Mouse (Mus musculus) limb, embryonic 13.5 days (tissue): ENCODE data around the gene Tmem217. TPM values are rescaled to one million over a fixed set of nuclear protein-coding genes. Genes with fewer than 3 reads are reported as not detected.

Experiments used
- ATAC-seq: fragments of 200-750 bp; cut with Nextera tagmentation; 2 replicates; pipeline ENCODE4 v1.8.0; 2017; ENCODE audit warnings: low read depth, moderate number of reproducible peaks, moderate TSS enrichment; ENCODE audit not compliant: low FRiP score
- H3K27ac ChIP-seq: fragments of 300-500 bp; sonication (generic); 2 replicates; pipeline ENCODE4 v1.5.1; 2015; ENCODE audit warnings: inconsistent platforms, mild to moderate bottlenecking, moderate library complexity
- H3K27me3 ChIP-seq: fragments of 300-500 bp; sonication (generic); 2 replicates; pipeline ENCODE4 v1.6.1; 2015; ENCODE audit warnings: mild to moderate bottlenecking, inconsistent platforms
- H3K36me3 ChIP-seq: fragments of 300-500 bp; sonication (generic); 2 replicates; pipeline ENCODE4 v1.6.1; 2015; ENCODE audit warnings: inconsistent platforms, mild to moderate bottlenecking, moderate library complexity
- H3K4me1 ChIP-seq: fragments of 300-500 bp; sonication (generic); 2 replicates; pipeline ENCODE4 v1.6.1; 2015; ENCODE audit warnings: inconsistent platforms
- H3K4me2 ChIP-seq: fragments of 300-500 bp; sonication (generic); replicated peaks from 2 replicates; pipeline ENCODE4 v1.6.1; 2015; ENCODE audit warnings: inconsistent platforms, mild to moderate bottlenecking, moderate library complexity
- H3K4me3 ChIP-seq: fragments of 300-500 bp; sonication (generic); 2 replicates; pipeline ENCODE4 v1.5.1; 2015; ENCODE audit warnings: moderate library complexity, mild to moderate bottlenecking, inconsistent platforms
- H3K9ac ChIP-seq: fragments of 300-500 bp; sonication (generic); 2 replicates; pipeline ENCODE4 v1.6.1; 2015; ENCODE audit warnings: mild to moderate bottlenecking, inconsistent platforms
- H3K9me3 ChIP-seq: fragments of 300-500 bp; sonication (generic); 2 replicates; pipeline ENCODE4 v1.6.1; 2016; ENCODE audit warnings: inconsistent platforms
- WGBS: fragments of 180-500 bp; shearing (Covaris S2); methylation state at CpG from one replicate; pipeline ENCODE4 v1.1.7; 2015; 5-methylcytosine and 5-hydroxymethylcytosine counted together
- polyA plus RNA-seq: library from polyadenylated mRNA; unstranded; fragments of >200 nt; fragmentation: Nextera tagmentation; extraction: Ambion mirVana; gene quantifications from 2 replicates; pipeline ENCODE4 v1.2.1, GENCODE M21; 2015

The Tmem217 gene
- polyA plus RNA-seq, 1 experiment from 2014 or later, result 1.2 TPM

DNA sequence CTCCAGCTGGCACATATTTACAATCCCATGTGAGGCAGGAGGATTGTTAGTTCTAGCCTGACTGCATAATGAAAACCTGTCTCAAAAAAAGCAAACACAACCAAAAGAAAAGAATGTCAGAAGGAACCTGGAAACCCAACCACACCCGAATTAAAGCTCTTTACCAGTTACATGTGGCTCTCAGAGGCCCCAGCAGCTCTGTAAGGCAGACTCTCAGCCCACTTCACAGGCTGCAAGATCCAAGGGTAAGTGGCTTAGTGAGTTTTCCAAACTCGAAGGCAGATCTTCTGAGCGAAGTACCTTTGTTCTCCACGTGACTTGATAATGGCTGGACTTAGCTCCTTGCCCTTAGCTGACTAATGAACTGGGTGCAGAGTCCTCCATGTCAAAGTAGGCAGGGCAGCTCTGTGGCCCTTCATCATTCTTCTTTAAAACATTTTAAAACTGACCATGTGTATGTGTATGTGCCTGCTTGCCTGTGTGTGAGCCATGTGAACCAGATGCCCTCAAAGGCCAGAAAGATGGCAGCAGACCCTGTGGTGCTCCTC, 27.5 kb upstream of the Tmem217 start:
- 84% methylated on average over 4 of the region's 4 CpGs for WGBS
- no peak for ATAC-seq
- Histone ChIP-seq H3K27me3 (no peaks in the 10 kb centered on the region), H3K9ac (no peak overlapping the region), H3K9me3 (no peaks in the 10 kb centered on the region), H3K4me1 (no peaks in the 10 kb centered on the region), H3K4me3 (no peak overlapping the region), H3K36me3 (peaks cover 84% of the 10 kb centered on the region), H3K27ac (no peak overlapping the region), H3K4me2 (no peak overlapping the region)

DNA sequence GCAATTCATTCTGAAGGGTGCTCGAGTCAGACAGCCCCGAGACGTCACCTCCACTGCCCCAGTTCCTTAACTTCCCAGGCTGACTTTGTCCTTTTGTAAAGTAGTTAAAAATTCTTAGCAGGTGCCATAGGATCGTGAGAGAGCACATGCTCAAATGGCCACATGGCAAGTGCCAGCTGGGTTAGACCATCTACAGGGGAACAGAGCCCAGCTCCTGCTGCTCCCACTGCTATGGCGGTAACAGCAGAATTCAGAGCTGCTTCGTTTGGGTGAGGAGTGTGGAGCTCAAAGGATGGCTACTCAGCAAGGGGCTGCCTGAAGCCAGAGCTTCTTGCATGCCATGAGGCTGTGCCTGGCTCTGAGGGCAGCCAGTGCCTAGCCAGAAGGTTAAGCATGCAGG, 17.6 kb upstream of the Tmem217 start:
- no peak overlapping the region for H3K27ac ChIP-seq
- H3K4me1 ChIP-seq, result peaks cover 6% of the 10 kb centered on the region; the same call in 1 of the 2 replicates
- no peaks in the 10 kb centered on the region for H3K27me3 ChIP-seq
- whole genome bisulfite sequencing, result 82% methylated on average over 6 of the region's 6 CpGs
- no peak overlapping the region for H3K9ac ChIP-seq
- no peak for ATAC-seq
- H3K36me3 ChIP-seq, result peaks cover 74% of the 10 kb centered on the region
- no peak overlapping the region for H3K4me2 ChIP-seq
- no peaks in the 10 kb centered on the region for H3K9me3 ChIP-seq
- no peak overlapping the region for H3K4me3 ChIP-seq

- 84% methylated on average over 15 of the region's 15 CpGs for WGBS
- peaks cover 71% of the 10 kb centered on the region for H3K36me3 ChIP-seq
- no peak for ATAC-seq
These were observed 16.2 kb upstream of the Tmem217 start for GRCm38 (mm10) chr17:29568435-29568834.

GRCm38 (mm10) chr17:29565521-29565920, 13.3 kb upstream of the Tmem217 start:
- peaks cover 42% of the 10 kb centered on the region for H3K36me3 ChIP-seq
- no peak for ATAC-seq
- H3K27me3 ChIP-seq, result no peaks in the 10 kb centered on the region
- WGBS, result 97% methylated on average over 5 of the region's 5 CpGs
- H3K27ac ChIP-seq, result no peak overlapping the region
- no peak overlapping the region for H3K4me3 ChIP-seq
- H3K9ac ChIP-seq, result no peak overlapping the region
- H3K4me1 ChIP-seq, result peaks cover 6% of the 10 kb centered on the region; the same call in 1 of the 2 replicates
- no peaks in the 10 kb centered on the region for H3K9me3 ChIP-seq
- no peak overlapping the region for H3K4me2 ChIP-seq

More at GRCm38 (mm10) chr17:29568435-29568834, 16.2 kb upstream of the Tmem217 start:
- Histone ChIP-seq H3K4me3 (no peak overlapping the region), H3K27me3 (no peaks in the 10 kb centered on the region), H3K4me1 (peaks cover 6% of the 10 kb centered on the region; the same call in 1 of the 2 replicates), H3K9me3 (no peaks in the 10 kb centered on the region), H3K9ac (no peak overlapping the region), H3K27ac (no peak overlapping the region), H3K4me2 (no peak overlapping the region)

DNA sequence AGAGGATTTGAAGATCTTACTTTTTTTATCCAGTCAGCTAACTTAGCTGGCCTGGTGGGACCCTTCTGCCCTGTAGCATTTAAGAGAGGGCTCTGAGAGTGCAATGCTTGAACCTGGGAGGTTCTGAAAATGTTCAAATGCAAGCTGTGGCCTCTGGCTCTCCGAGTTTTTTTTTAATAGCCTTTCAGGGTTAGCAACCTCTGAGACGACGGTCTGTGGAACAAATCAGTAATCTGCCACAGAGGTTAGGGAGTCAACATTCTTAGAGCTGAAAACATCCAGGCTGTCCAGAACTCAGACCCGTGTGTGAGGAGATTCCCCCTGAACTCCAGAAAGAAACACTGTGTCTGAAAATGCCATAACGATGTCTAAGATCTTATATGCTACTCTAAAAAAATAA, 6.3 kb upstream of the Tmem217 start:
- Histone ChIP-seq H3K9me3 (no peaks in the 10 kb centered on the region), H3K4me1 (no peaks in the 10 kb centered on the region), H3K27me3 (no peaks in the 10 kb centered on the region), H3K27ac (no peak overlapping the region), H3K4me3 (no peak overlapping the region), H3K4me2 (no peak overlapping the region), H3K36me3 (peaks cover 13% of the 10 kb centered on the region), H3K9ac (no peak overlapping the region)
- no peak for ATAC-seq
- 73% methylated on average over 5 of the region's 5 CpGs for whole genome bisulfite sequencing

- Histone ChIP-seq H3K9ac (no peak overlapping the region), H3K9me3 (no peaks in the 10 kb centered on the region), H3K27ac (no peak overlapping the region), H3K36me3 (peaks cover 13% of the 10 kb centered on the region), H3K27me3 (no peaks in the 10 kb centered on the region), H3K4me3 (no peak overlapping the region), H3K4me2 (no peak overlapping the region), H3K4me1 (no peaks in the 10 kb centered on the region)
- ATAC-seq, result no peak
- 76% methylated on average over 7 of the region's 7 CpGs for WGBS
These were observed 4.7 kb upstream of the Tmem217 start for GRCm38 (mm10) chr17:29556893-29557292.

DNA sequence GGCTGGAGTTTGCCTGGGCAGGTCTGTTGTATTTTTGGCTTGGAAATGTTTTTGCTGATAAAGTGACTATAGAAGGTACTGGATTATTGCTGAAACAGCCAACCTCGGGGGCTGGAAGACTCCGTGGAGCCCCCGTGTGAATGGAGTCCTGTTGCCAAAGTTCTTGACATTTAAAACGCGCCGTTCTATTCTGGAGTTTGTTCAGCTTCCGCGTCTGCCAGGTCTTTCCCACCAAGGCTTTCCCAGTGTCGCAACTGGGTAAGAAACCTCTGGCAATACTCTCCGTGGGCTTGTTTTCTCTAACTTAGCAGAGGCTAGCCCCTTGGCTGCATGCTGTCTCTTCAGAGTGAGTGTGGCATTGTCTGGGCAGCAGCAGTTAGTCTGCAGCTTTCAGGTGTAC, 4.3 kb upstream of the Tmem217 start:
- Histone ChIP-seq H3K27me3 (no peaks in the 10 kb centered on the region), H3K4me3 (no peak overlapping the region), H3K9me3 (no peaks in the 10 kb centered on the region), H3K4me1 (no peaks in the 10 kb centered on the region), H3K4me2 (no peak overlapping the region), H3K36me3 (peaks cover 13% of the 10 kb centered on the region), H3K27ac (no peak overlapping the region), H3K9ac (no peak overlapping the region)
- WGBS, result 94% methylated on average over 10 of the region's 10 CpGs
- ATAC-seq, result no peak

GRCm38 (mm10) chr17:29554176-29554575, 2.0 kb upstream of the Tmem217 start:
- Histone ChIP-seq H3K4me1 (peaks cover 16% of the 10 kb centered on the region), H3K9me3 (no peaks in the 10 kb centered on the region), H3K36me3 (peaks cover 4% of the 10 kb centered on the region; the same call in 1 of the 2 replicates), H3K4me3 (no peak overlapping the region), H3K4me2 (no peak overlapping the region), H3K9ac (no peak overlapping the region), H3K27me3 (no peaks in the 10 kb centered on the region), H3K27ac (no peak overlapping the region)
- ATAC-seq, result no peak

- ATAC-seq, result no peak
- Histone ChIP-seq H3K4me1 (peaks cover 17% of the 10 kb centered on the region), H3K36me3 (no peaks in the 10 kb centered on the region), H3K4me3 (peak overlapping the region; percentile 96), H3K9me3 (no peaks in the 10 kb centered on the region), H3K9ac (peak overlapping the region; percentile 95; the same call in 1 of the 2 replicates), H3K27ac (no peak overlapping the region), H3K4me2 (peak overlapping the region; percentile 98), H3K27me3 (no peaks in the 10 kb centered on the region)
- WGBS, result 66% methylated on average over 6 of the region's 6 CpGs
These were observed 1.2 kb downstream of the Tmem217 start for GRCm38 (mm10) chr17:29551019-29551418.

DNA sequence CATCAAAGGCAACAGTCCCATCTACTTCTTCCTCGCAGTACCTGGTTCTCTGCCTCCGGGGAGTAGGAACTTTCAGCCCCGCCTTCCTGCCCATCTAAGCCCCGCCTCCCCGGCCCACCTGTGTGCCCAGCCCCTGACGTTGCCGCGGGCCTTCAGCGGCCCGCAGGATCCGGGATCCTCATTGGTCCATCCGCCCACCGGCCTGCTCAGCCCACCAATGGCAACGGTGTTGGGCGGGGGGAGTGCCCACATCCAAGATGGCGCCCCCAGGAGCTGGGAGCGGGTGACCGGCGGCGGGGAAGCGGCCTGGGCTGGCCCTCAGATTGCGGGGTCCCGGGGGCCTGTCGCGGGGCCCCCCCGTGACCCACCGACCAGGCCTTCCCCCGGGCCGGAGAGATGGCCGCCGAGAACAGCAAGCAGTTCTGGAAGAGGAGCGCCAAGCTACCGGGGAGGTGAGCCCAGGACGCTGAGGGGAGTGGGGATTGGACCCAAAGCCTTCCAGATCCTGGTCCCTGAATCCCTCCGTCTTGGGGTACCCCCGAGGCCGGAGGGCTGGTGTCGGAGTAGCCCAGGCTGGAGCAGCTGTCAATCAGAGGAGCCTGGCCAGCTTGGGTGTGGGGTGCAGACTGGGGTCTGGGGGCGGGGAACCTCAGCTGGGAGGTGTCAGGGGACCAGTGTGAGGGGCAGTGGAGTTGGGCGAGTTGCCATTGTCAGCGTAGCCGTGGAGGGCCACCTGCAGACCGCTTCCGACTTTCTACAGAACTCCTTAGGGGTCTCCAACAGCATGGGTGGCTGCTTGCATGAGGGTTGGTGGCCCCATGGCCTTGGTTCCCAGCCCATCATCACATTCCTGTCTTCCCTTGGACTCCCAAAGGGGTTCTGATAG, 2.4 kb downstream of the Tmem217 start, which contains the start of the genes Gm17657 and Tbc1d22b:
Gm17657 (minus strand) TSS at position 96 of the 886 bp plus-strand sequence.
Tbc1d22b (plus strand) TSS at position 243 of the 886 bp plus-strand sequence.
- no peaks in the 10 kb centered on the region for H3K9me3 ChIP-seq
- peak; percentile 99 for ATAC-seq
- no peaks in the 10 kb centered on the region for H3K27me3 ChIP-seq
- H3K9ac ChIP-seq, result peak within 1 kb of the TSS; percentile 95
- peak within 1 kb of the TSS; percentile 98 for H3K4me2 ChIP-seq
- WGBS, result under 1% methylated on average over 40 of the region's 44 CpGs
- H3K4me1 ChIP-seq, result peaks cover 17% of the 10 kb centered on the region
- no peak within 1 kb of the TSS for H3K27ac ChIP-seq
- H3K36me3 ChIP-seq, result no peaks in the 10 kb centered on the region
- H3K4me3 ChIP-seq, result peak within 1 kb of the TSS; percentile 96

GRCm38 (mm10) chr17:29548994-29549393, 3.2 kb downstream of the Tmem217 start:
- peak; percentile 29; the same call in 1 of the 2 replicates for ATAC-seq
- Histone ChIP-seq H3K4me2 (peak overlapping the region; percentile 98), H3K4me1 (peaks cover 17% of the 10 kb centered on the region), H3K27me3 (no peaks in the 10 kb centered on the region), H3K9ac (no peak overlapping the region), H3K27ac (no peak overlapping the region), H3K36me3 (no peaks in the 10 kb centered on the region), H3K4me3 (peak overlapping the region; percentile 96; the same call in 1 of the 2 replicates), H3K9me3 (no peaks in the 10 kb centered on the region)
- WGBS, result 53% methylated on average over 8 of the region's 8 CpGs

GRCm38 (mm10) chr17:29548494-29548893, 3.7 kb downstream of the Tmem217 start:
- Histone ChIP-seq H3K4me1 (peaks cover 17% of the 10 kb centered on the region), H3K9ac (no peak overlapping the region), H3K4me2 (no peak overlapping the region), H3K4me3 (no peak overlapping the region), H3K9me3 (no peaks in the 10 kb centered on the region), H3K36me3 (no peaks in the 10 kb centered on the region), H3K27ac (no peak overlapping the region), H3K27me3 (no peaks in the 10 kb centered on the region)
- 69% methylated on average over 3 of the region's 3 CpGs for WGBS
- ATAC-seq, result no peak
